ENCODE assay signal across 8 mouse cellular contexts in the genomic region with DNA sequence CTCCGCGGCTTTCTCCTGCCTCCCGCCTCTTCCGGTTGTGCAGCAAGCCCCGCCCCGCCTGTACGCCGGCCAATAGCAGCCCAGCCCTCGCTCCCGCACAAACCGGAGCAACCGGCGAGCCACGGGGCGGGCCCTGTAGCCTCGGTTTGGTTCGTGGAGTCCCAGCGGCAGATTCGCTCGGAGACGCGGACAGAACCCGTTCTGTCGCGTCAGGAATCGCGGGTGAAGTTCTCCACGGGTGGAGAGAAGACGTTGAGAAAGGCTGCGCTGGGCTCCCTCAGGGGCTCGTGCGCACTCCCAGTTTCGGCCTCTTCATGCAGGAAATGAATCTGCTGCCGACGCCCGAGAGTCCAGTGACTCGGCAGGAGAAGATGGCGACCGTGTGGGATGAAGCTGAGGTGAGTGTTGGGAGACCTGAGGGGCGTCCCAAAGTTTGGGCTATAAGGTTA. TPM values are rescaled to one million over a fixed set of nuclear protein-coding genes. Genes with fewer than 3 reads are reported as not detected.
DNase-seq lines count a peak whose midpoint lies in the region; ATAC-seq and TF ChIP-seq lines count a peak whose summit lies in the region.

Gene Psmc3, plus strand, starts transcription at position 76 of the 449 bp plus-strand sequence.

- H3K4me1 ChIP-seq in hindbrain, embryonic 10.5 days (replicated peaks) = peaks cover 17% of the 10 kb centered on the region
- H3K4me1 ChIP-seq in lung, postnatal 0 days (ENCODE audit: insufficient read depth, low read depth, low read length) = peaks cover 6% of the 10 kb centered on the region

- peak; percentile 97 for ATAC-seq in frontal cortex, adult (ENCODE audit: low TSS enrichment)
- ATAC-seq in lung, postnatal 0 days = peak; percentile 100

- TF ChIP-seq EP300 in lung, postnatal 0 days (IDR thresholded peaks at IDR 0.05) = no peak

- H3K27ac ChIP-seq in hindbrain, embryonic 10.5 days = peak within 1 kb of the TSS; percentile 98
- H3K27ac ChIP-seq in lung, postnatal 0 days (ENCODE audit: low read length) = peak within 1 kb of the TSS; percentile 83

- under 1% methylated on average over 40 of the region's 40 CpGs for WGBS in hindbrain, embryonic 10.5 days
- under 1% methylated on average over 40 of the region's 40 CpGs for WGBS in lung, postnatal 0 days

- peaks cover 48% of the 10 kb centered on the region for H3K36me3 ChIP-seq in hindbrain, embryonic 10.5 days
- peaks cover 36% of the 10 kb centered on the region for H3K36me3 ChIP-seq in lung, postnatal 0 days (ENCODE audit: insufficient read depth, low read length)

- no peaks in the 10 kb centered on the region for H3K27me3 ChIP-seq in hindbrain, embryonic 10.5 days (ENCODE audit: insufficient read depth, poor library complexity, severe bottlenecking)
- no peaks in the 10 kb centered on the region for H3K27me3 ChIP-seq in lung, postnatal 0 days (replicated peaks; ENCODE audit: insufficient read depth, low read length)

- H3K4me2 ChIP-seq in lung, postnatal 0 days (replicated peaks; ENCODE audit: low read depth, low read length) = peak within 1 kb of the TSS; percentile 85

- no peaks in the 10 kb centered on the region for H3K9me3 ChIP-seq in hindbrain, embryonic 10.5 days
- no peaks in the 10 kb centered on the region for H3K9me3 ChIP-seq in lung, postnatal 0 days (ENCODE audit: low read length)

- peak within 1 kb of the TSS; percentile 93 for H3K9ac ChIP-seq in lung, postnatal 0 days (replicated peaks; ENCODE audit: low read depth)

- peak; percentile 83 for DNase-seq in MEL-GATA-1-ER (ENCODE audit: extremely low read depth, low read depth)
- DNase-seq in cerebellum, adult 8-10 months = peak; percentile 98
- peak; percentile 94 for DNase-seq in hindbrain, embryonic 10.5 days (ENCODE audit: low spot score)
- DNase-seq in layer of hippocampus, adult 9-11 months = peak; percentile 96
- peak; percentile 97 for DNase-seq in lung, postnatal 0 days (ENCODE audit: low spot score)
- DNase-seq in ovary, postnatal 14 days (ENCODE audit: low spot score) = peak; percentile 95
- DNase-seq in thymus, postnatal 14 days = peak; percentile 98

- TF ChIP-seq CTCF in lung, postnatal 0 days (IDR thresholded peaks at IDR 0.05) = no peak

- peak within 1 kb of the TSS; percentile 75 for H3K4me3 ChIP-seq in hindbrain, embryonic 10.5 days
- H3K4me3 ChIP-seq in lung, postnatal 0 days (ENCODE audit: low read depth, low read length) = peak within 1 kb of the TSS; percentile 84

RNA-seq across cellular contexts. Expression of gene Psmc3, which starts in this region (rescaled TPM):
- polyA plus RNA-seq in hindbrain, embryonic 10.5 days (2016; fragmentation: Nextera tagmentation; extraction: Ambion mirVana) = 341 and 347 TPM in 2 replicates
- 181 and 186 TPM in 2 replicates for polyA plus RNA-seq in lung, postnatal 0 days (2015; fragmentation: Nextera tagmentation; extraction: Ambion mirVana)

Comparison
In these comparisons a context has a peak if more than half of its experiments do, and no peak if none do; other contexts are left out.
1. Peak in every context shown above with its lines: DNase-seq, ATAC-seq, H3K4me3 ChIP-seq and H3K27ac ChIP-seq.